Mouse (Mus musculus): ENCODE results near the gene Tex52.
"Not testable (repeated sequence)": the region's sequence is repeated elsewhere in the genome, so short reads cannot be mapped to it uniquely, and the experiment has no call there.

The Tex52 gene

DNA sequence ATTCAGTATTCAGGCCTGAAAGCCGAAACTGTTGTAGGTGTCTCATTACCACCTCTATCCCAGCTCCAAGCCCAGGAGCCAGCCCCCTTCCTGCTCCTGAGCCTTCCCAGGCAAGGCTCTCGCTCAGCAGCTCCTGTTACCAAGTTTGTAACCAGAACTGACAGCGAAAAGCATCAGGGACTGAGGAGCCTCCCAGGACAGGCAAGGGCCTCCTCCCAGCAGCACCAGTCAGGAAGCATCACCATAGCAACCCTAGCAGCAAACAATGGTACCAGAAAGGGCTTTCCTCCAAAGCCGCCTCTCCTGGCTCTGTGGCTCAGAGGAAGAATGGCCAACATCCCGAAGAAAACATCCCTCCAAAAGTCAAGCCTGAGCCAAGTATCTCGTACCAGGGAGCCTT is at the start of gene Tex52, which contains the start of gene Gm44596:
Gene Tex52, plus strand, starts transcription at position 265 of the 400 bp plus-strand sequence.
Gene Gm44596, plus strand, starts transcription at position 312 of the 400 bp plus-strand sequence.
- no peak for DNase-seq

DNA sequence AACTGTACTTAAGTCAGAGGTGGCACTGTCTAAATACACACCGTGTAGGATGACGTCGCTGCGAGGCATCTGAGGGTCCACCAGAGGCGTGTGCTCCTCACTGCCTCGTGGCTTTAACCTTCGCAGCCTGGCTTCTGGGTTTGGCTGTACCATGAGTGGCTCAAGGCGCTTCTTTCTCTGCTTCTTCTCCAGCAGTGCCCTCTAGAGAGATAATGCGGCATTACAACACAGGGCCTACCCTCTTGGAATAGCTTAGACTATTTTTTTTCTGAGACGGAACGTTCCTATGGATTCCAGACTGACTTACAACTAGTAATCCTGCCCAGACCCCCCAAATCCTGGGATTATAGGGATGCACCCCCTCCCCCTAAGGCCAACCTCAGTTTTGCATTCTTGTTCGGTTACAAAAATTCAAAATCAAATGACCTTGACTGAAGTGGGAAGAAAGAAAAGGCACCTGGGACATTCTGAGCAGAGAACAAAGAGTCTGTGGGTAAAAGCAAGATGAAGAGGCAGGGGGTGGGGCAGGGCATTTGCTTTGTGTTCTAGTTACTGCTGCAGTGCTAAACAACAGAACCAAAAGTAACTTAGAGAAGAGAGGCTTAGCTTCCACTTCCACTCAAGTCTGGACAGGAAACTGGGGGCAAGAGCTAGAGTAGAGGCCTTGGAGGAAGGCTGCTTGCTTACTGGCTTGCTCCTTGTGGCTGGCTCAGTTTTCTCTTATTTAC is 40.7 kb upstream of the Tex52 start:
- DNase-seq: peak; percentile 86 to 93

DNA sequence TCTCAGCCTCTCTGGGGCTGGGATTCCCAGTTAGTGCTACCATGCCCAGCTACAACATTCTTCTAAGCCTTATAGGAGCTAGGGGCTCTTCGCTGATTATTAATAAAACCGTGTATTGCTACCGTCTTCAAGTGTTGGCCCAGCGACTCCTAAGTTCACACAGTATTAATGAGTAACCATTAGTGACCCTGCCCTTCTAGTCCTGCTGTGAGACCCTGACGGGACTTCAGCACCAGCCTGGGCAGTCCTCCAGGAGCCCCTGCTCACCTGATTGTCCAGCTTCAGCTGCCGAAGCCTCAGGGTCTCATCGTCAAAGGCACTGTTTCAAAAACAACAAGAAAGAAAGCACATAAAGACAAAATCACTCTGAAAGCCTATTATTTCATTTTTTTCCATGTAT is 37.8 kb upstream of the Tex52 start:
- no peak for DNase-seq

DNA sequence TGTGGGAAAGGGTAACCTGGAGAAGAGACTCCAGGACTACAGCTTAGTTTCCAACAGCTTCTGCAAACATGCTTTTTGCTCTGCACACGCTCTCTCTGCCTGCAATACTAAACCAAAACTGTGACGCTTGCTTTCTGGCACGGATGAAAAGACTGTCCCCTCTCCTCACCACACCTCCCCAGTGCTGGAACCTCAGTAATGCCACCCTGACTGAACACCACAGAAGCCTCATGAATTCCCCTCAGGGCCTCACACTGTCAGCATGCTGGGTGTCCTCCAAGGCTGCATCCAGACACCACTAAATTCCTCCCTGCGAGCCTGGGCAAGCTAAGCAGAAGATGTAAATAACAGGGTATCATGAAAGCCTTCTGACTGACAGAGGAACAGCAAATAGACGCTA is 36.4 kb upstream of the Tex52 start:
- no peak for DNase-seq

DNA sequence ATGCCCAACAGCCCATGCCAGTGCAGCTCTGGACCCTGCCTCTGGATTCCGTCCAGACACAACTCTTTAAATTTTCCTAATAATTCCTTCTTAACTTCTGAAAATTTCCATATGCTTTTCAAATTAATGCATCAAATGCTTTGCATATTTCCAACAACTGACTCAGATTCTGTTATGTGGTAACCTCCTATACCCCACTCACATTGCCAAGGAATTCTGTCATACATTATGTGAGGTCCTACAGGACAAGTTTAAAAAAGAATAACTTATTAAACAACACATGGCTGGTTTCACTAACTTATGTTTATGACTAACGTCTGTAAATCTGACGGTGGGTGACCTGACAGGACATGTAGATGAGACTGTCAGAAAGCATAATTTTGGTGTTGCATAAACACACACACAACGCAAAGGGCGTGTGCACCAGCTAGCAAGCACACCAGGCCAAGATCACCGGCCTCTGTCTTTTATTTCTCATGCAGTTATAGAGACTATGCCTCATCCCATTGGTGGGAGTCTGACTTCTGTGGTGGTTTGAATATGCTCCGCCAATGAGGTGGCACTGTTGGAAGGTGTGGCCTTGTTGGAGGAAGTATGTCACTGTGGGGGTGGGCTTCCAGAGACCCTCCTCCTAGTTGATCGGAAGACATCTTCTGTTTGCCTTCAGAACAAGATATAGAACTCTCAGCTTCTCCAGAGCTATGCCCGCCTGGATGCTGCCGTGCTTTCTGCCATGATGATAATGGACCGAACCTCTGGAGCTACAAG is 33.1 kb upstream of the Tex52 start:
- DNase-seq: no peak

DNA sequence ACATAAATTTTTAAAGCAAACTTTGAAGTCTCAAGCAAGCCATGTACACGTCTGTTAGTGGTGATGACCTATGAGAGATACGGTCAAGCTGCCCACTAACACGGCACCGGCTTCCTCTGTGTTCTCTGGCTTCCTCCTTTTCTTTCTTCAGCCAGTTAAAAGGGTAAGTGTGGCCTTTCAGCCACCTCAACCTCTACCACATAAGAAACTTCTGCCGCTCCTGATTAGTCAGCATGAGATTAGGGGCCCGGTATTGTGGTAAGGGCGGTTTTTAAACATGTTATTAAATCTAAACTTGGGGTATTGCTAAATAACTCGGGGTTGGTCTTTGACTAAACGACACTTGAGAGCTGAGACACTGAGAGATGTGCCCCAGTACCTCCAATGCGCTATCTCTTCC is 29.6 kb upstream of the Tex52 start:
- no peak for DNase-seq

DNA sequence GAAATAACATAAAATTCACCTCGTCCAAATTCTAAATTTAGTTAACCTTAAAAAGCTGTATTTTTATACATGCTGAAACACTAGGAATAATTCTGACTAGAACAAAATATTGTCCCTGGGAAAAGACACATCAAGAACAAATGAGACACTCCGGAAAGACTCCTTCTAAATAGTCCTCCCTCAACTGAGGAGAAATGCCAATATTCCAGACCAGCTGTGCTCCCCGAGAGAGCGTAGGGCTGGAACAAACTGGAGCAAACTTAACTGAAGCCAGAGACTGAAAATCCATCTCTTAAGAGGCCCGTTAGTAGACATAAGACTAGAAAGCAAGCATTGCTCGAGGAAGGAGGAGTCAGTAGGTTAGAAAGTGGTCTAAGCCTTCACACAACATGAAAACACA is 28.5 kb upstream of the Tex52 start:
- no peak for DNase-seq

DNA sequence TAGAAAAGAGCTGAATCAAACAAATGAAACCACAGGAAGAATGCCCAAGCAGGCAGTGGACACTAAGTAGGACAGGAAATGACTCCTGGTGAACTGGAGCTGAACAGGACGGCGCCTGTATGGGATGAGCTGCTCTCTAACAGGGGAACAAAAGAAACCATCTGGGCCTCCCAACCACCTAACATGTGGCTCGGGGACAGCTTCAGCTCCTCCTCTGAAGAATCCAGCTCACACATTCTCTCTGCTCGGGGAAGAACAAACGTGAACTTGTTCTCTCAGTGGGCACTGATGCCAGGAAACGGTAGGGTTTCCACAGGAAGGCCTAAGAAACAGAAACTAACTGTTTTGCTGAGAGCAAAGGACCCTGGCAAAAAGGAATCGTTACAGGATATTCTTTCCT is 25.5 kb upstream of the Tex52 start:
- DNase-seq: no peak

DNA sequence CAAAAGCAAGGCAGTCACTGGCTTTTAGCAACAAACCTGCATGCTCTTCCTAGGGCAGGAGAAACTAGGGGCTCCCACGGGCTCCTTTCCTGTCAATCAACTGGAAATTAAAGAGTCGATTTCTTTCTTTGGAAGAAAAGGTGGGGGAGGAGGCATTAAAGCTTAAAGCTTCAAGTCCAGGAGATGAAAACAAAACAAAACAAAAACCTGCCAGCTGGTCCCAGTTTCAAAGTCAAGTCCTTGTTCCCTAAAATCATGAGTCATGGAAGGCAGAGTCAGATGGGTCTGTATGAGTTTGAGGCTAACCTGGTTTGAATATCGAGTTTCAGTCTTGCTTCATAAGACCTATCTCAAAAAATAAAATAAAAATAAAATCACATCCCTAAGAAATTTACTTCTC is 21.1 kb upstream of the Tex52 start:
- DNase-seq: no peak

DNA sequence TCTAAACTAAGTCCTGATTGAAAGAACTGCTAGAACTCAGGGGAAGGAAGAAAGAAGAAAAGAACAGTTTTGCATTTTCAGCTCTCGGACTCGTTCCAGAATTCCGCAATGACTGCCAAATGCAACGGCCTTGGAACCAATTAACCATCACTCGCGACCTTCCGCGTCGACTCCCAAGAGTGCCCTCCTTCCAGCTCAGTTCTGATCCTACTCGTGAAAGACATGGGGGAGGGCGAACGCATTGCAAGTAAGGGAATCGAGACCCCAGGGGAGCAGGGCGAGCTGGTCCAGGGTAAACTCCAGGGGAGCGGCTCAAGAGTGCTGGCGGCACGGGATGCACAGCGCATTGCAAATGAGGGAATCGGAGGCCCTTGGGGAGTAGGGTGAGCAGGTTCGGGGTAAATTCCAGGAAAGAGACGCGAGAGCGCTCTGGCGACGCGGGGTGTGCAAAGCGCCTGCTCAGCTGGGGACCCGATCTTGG is 20.0 kb upstream of the Tex52 start:
- peak; percentile 60 to 62 for DNase-seq

DNA sequence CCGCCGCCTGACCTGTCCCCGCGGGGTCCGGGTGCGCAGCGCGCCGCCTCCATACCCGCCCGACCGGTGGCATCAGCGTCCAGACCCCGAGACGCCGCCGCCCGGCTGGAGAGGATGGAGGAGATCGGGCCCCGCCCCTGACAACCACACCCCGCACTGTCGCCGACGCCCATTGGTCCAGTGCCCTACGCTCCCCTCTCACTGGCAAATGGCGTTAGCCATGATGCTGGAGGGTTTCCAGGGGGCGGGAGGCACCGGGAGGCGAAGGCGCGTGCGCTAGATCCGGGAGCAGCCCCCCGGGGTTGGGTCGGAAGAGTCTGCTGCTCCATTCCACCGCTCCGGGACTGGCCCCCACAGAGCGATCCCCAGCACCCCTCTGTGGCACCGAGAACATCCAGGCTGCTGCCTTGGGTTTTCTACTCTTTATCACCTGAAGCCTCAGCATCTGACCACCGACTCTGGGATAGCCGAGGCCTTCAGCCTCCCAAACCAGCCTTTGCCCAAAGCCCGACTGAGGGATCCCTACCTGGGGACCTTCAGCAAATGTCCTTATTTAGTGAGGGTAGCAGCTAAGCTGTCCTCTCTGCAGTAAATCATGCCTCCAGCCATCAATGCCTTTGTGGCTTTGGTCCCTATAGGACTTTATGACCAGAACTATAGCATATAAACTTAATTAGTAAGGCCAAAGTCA is 19.4 kb upstream of the Tex52 start, which contains the start of gene Tulp3:
Gene Tulp3, minus strand, starts transcription at position 126 of the 691 bp plus-strand sequence.
- DNase-seq: peak; percentile 99 to 100

DNA sequence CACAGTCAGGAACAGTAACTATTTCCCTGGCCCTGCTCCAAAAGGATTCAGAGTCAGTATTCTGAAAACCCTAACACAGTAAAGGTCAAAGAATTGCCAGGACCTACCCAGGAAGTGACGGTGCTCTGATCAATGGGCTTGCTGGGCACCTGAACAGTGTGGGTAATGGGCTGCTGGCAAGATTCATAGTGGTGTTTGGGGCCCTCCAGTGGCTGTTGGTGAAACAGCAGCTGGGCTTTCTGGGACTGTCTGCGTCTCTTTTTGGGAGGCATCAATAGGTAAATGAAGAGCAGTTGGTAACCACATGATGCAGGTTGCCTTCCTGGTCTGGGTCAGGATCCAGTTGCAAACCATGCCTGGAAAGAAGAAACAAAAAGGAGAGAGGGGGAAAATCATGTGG is 16.3 kb upstream of the Tex52 start:
- peak; percentile 86 for DNase-seq

DNA sequence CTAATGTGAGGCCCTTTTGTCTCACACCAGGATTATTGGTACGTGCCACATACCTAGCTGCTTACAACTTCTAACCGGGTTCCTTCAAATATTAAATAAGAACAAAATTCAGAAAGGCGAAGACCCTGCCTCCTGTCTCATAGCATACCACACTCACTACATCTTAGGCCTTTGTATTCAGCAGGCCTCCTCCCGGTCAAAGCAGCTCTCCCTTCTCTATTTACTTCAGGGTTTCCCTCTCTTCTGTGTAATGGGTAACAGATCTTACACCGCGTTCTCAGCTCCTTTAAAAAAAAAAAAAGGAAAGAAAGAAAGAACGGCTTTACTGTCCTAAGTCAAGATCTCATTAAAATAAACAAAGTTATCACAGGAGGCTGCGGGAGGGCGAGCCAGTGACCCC is 13.4 kb upstream of the Tex52 start:
- no peak for DNase-seq

DNA sequence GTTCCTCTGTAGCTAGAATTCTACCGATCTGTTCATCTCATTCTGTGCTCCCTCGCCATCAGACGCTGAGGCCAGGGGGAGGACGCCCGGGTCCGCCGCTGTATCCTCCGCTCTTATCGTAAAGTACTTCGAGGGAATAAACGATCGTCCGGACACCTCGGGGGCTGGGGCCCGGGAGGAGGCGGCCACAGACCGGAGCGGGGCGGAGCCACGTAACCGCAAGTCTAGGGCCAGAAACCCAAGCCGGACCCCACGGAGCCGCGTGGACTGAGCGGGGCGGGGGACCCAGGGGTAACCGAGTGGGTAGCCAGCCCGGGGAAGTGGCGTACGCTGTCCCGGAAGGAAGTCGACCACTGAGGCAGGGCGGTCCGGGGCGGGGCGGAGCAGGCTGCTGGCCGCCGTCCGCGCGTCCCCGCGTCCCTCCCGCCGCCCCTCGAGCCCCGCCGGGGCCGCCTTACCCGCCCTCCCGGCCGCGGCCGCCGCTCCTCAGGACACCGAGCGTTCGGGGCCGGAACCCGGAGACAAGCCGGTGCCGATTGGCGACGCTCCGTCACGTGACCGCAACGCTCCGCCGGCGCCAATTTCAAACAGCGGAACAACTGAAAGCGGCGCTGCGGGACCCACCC is 12.8 kb upstream of the Tex52 start, which contains the start of the genes Rhno1 and Foxm1:
Gene Rhno1, minus strand, starts transcription at position 531 of the 626 bp plus-strand sequence.
Gene Foxm1, plus strand, starts transcription at position 587 of the 626 bp plus-strand sequence.
- peak; percentile 89 to 90 for DNase-seq

DNA sequence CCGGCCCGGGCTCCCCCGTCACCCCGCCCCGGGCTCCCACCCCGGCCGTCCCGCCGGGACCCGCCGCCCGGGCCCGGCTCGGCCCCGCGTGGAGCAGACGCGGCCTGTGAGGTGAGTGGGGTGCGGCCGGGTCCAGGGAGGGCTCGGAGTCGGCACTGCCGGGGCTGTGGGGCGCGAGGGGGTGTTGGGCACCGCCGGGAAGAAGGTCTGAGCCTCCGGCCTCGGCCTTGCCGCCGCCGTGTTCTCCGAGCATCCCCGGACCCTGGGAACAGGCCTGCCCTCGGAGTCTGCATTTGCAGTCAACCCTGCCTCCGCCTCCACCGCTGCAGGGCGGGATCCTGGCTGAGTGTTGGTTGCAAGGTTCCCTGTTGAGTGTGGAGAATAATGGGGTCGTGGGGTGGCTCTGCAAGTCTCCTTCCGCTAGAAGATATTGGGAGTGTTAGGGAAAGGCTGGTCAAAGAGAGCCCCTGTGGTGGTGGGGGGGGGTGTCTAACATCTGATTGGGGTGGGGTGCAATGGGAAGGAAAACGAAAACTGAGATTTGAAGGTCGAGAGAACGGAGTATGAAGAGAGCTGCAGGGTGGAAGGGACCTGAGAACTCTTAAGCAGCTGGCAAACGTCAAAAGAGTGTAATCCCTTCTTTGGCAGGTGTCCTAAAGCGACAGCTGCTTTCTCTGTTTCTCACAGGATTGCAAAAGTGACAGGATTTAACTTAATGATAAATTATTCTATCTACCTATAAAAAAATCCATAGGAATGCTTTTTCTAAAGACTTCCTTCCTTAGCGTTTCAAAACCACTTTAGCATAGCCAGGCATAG is 12.0 kb upstream of the Tex52 start:
- no peak for DNase-seq

DNA sequence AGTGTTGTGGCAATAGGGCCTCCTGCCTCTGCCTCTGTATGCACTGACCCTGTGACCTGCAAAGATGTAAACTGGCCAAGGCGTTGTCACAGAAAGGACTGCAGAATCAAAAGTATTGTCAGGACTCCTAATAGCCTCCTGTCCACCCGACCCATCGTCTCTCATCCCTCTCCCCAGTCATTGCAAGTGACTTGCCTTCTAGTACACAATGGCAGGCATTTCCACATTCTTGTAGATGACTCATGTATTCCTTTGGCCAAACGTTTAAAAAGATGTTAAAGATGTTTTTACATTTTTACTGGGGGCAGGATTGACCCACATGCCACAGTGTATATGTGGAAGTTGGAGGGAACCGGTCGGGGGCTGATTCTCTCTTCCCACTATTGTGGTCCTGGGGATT is 10.5 kb upstream of the Tex52 start:
- DNase-seq: no peak

DNA sequence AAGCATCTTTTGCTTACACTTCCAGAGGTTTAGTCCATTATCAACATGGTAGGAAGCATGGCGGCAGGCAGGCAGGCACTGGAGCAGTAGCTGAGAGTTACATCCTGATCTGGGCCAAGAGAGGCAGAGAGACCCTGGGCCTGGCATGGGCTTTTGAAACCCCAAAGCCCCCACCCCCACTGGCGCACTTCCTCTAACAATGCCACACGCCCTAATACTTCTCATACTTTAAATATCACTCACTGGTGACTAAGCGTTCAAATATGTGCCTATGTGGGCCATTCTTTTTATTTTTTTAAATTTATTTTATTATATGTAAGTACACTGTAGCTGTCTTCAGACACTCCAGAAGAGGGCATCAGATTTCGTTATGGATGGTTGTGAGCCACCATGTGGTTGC is 8.8 kb upstream of the Tex52 start:
- no peak for DNase-seq

DNA sequence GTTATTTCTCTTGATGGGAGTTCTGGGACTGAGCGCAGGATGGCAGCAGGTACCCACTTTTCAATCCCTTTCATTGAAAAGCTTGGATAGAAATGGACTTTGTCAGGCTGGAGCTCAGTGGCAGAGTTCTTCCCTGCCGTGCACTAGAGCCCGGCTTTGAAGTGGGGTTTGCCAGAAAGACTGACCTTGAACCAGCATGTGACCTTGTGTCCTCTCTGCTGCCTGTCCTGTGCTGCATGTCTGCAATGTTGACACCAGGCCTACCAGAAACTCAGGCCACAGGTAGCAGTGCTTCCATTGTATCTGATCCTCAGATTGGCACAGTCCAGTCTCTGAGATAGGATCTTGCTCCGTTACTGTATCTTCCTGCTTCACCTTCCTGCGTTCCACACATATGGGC is 5.2 kb upstream of the Tex52 start:
- peak; percentile 31 to 32 for DNase-seq

DNA sequence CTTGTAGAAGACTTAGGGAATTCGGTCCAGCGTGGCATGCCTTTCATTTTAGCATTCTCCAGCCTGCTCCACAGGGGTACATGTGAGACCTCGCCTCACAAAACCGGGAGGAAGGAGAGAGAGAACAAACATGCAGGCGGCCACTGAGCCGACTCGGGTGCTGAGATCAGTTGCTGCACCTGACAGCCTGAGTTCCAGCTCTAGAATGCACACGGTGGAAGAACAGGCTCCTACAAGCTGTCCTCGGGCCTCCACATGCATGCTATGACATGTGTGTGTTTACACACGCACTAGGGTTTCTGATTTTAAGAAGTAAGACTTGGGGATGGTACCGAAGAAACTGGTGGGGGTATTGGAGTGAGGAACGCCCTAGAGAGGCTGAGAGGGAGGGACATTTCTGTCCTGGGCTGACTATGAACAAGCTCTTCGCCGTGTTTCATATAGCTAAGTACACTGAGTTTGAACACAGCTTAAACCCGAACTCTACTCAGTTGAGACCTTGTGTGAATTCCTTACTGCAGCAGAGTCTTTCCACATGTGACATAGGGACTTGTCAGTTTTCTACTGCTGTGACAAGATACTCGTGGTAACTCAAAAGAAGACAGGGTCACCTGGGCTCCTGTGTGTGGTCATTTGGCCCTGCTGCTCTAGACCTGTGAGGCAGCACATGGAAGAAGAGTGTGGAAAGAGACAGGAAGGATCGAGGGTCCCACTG is 1.3 kb downstream of the Tex52 start:
- DNase-seq: no peak

DNA sequence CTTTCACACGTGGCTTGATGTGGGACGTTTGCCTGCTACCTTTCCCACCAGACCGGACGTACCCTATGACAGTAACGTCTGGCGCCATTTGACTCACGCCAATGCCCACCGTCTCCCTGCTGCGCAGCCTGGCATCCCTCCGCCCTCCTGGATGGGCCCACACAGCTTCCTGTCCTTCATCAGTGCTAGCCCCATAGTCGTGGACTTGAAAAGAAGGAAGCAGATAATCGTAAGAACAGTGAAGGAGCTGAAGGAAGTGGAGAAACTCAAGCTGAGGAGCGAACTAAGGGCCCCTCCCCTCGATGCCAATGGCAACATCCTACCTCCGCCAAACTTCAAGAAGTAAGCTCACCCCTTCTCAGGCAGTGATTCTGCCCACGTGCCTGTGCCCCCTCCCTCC is 4.4 kb downstream of the Tex52 start:
- no peak for DNase-seq

DNA sequence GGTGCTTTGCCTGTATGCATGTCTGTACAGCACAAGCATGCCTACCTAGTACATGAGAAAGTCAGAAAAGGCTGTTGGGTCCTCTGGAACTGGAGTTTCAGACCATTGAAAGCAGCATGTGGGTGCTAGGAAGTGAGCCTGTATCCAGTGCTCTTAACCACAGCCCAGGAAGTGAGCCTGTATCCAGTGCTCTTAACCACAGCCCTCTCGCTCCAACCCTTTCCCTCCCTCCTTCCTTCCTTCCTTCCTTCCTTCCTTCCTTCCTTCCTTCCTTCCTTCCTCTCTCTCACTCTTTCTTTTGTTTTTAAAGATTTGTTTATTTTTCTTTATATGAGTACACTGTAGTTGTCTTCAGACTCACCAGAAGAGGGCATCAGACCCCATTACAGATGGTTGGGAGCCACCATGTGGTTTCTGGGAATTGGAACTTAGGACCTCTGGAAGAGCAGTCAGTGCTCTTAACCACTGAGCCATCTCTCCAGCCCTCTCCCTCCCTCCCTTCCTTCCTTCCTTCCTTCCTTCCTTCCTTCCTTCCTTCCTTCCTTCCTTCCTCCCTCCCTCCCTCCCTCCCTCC is 5.4 kb downstream of the Tex52 start:
- DNase-seq: not testable (repeated sequence)
